Mouse (Mus musculus) heart, postnatal 36 days (tissue): Measurements from ENCODE around the gene Clca2. TPM values are rescaled to one million over a fixed set of nuclear protein-coding genes. Genes with fewer than 3 reads are reported as not detected.
"Not testable (repeated sequence)": the region's sequence is repeated elsewhere in the genome, so short reads cannot be mapped to it uniquely, and the experiment has no call there.

Experiments used
- DNase-seq, 2 experiments: peaks; one replicate each; pipeline ENCODE4 v3.0.0; 2021 to 2022
- intact Hi-C: fragments of 180-260 bp; cut with DNase I; formaldehyde crosslinking; loops from one replicate; pipeline ENCODE4 v1.15.1; 2025
- total RNA-seq, 2 experiments: library from RNA; stranded (reverse); gene quantifications; 2 replicates each; pipeline ENCODE4 v1.2.3; 2021

Gene Clca2
- total RNA-seq, 2 experiments from 2014 or later: 0.14 TPM; not detected in 1

DNA sequence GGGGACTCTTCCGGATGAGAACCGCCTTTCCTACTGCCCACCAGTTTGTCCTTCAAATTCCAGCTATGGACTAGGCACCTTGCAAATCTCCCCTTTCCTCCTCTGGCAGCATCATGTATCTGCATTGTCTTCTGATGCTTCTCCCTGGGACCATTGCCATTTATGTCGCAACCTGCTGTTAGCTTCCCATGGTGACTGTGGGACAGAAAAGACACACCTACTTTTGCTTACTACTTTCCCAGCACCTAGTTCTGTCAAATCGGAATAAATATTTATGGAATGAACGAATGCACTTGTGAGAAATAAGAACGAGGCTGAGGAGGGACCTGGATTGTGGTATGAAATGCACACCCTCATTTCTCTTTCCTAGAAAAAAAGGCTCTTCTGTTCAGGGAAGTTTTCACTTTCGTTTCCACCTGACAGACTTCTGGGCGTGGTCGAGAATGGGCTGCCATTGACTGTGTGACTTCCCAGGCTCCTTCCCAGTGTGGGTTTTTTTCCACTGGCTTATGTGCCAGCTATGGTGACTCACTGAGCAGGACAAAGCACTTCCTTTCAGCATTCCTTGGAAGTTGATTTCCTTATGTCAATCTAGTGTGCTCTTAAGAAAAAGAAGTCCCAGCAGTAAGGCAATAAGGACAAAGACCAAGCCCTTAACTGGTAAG, 2.8 kb upstream of the Clca2 start:
- intact Hi-C loops: loop anchor here (5.0 kb wide), 1 partner anchor 900 kb away; no protein-coding TSS in a partner anchor
- DNase-seq: peak; percentile 33 to 54

DNA sequence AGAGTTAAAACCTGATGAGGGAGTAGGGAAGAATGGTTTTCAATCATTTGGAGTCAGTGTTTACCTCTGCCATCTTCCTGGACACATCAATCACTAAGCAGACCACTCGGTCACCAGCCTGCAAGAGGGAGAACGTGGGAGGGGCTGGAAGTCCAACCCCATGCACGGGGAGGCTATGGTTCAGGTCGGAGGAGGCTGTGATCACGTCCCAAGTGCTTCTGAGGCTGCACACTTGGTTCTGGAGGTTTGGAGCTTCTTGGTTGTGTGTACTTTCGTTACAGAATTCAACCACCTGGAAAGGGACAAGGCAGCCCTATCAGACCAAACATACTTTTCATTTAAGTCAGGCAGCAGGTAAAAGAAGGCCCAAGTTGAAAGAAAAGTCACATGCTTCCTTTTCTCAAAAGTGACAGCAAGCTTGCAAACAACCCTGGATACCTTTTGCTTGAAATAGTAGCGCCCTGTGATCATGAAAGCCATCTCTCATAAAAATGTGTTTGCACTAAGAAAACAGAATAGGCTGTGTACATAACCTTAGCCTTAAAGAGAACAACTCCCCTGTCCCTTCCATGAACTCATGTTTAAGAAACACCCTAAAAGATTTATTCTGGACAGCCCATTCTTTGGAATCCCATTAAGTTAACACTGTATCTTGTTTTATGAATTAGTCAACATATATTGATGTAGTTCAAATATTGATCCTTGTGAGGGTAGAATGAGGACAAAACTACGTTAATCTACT, 11.2 kb downstream of the Clca2 start:
- no peak for DNase-seq
- intact Hi-C loops: no loop called here

DNA sequence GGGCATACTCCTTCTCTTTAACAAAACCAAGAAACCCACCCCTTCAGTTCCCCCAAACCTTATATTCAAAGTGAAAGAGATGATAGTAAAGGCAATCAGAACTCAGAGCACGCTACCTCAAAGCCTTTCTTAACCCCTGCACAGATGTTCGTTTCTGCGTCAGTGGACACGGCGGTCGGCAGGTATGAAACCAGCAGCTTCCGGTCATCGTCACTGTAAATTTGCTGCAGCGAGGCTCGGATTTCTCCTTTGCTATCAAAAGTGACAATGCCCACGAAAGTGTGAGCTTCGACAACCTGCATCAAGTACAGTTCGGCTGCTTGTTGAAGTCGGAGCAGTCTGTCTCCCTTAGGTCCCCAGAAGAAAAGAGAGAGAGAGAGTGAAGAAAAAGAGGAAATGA, 13.1 kb downstream of the Clca2 start:
- intact Hi-C loops: no loop called here
- no peak for DNase-seq

DNA sequence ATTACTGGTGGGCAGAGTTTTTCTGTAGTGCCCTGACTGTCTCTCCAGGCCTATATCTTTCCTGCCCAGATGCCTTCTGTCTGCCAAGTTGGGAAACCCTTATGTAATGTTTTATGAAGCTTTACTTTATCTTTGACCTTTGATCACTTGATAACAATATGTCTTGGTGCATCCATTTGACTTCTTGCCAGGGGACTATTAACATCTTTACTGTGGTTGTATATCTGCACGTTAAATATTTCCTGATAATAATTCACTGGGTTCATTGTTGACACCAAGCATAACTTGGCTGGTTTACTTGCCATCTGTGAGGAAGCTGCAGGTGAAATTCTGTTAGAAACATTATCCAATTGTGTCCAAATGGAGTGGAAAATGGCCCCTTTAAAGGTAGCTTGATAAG, 16.2 kb downstream of the Clca2 start:
- intact Hi-C loops: no loop called here

DNA sequence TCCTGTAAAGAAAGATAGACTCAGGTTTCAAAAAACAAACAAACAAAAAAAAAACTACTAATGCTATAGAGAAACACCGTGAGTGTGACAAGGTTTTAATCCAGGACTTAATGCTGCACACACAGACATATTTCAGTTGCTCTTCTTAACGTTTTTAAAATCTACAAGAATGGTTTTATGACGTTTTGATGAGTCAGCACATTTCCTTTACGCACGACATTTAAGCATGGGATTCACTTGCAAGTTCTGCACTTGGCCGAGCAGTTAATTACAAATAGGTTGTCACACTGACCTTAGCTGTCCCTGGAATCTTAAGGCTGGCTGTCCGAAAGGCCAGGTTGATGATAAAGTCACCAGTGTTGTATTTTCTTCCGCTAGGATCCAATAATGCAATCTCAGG, 18.3 kb downstream of the Clca2 start:
- intact Hi-C loops: no loop called here
- DNase-seq: no peak

More for the DNA sequence above, 16.2 kb downstream of the Clca2 start:
- DNase-seq: no peak

DNA sequence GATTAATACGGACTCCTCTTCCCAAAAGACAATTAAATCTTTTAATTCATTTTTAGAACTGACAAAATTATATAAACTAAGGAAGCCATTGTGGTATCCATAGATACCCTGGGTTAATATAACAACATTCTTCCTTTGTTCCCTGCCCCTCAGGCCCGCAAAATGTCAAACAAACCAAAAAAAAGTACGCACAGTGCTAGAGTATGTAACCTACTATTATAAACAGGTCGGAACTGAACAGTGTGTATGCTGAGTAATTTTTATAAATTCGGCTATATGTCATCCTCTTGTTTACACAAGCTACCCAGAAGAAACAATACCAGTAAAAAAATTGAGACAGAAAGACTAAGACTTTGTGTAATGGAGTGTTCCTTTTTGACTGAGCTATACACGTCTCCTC, 20.8 kb downstream of the Clca2 start:
- intact Hi-C loops: no loop called here

DNA sequence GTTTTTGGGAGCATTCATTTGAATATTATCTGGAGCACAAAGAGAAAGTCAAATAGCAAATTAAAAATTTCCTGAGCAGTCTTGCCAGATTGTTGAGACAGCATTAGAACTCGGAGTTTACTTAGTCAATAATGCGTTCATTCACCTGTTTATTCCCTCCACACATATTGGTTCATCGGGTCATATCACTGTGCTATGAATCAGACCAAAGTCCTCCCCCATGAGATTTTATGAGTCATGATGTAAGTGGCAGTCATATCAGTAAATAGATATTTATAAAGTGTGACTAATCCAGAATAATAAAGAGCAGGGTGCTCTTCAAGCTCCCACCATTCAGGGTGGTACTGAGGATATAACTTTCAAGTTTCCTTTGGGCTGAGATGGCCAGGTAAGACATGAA, 26.9 kb downstream of the Clca2 start:
- DNase-seq: no peak
- intact Hi-C loops: no loop called here

More for the DNA sequence above, 20.8 kb downstream of the Clca2 start:
- DNase-seq: no peak

DNA sequence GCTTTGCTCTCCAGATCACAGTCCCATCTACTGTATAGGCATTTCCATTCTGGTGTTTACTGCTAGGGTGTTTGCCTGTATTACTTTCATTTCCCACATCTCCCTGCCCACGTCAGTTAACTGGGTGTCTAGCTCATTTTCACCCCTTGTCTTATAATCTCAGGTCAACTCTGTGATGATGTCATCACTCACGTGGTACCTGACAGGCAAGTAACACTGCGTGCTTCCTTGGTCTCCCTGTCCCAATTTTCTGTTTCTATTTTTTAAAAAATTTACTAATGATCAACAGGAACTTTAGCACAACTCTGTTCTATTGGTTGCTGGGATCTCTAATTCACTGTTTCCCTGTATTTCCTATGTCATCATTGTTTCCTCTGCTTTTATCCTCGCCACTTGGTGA, 30.3 kb downstream of the Clca2 start:
- intact Hi-C loops: no loop called here
- no peak for DNase-seq

DNA sequence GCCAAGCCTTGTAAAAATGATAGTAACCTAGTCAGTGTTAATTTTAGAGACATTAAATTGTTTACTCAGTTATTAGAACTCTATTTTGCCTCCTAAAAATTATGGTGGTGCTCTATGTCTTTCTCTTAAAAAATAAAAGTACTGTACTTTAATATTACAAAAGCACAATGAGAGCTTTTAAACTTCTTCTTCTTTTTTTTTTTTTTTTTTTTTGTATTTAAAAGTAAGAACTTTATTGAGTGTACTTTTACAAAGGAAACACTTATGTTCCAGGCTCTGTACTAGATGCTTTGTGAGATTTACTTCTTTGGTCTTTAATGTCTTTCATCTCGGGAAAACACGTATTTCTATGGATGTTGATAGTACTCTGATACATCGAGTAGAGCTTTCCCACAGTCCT, 44.1 kb downstream of the Clca2 start:
- intact Hi-C loops: not testable (repeated sequence)

DNA sequence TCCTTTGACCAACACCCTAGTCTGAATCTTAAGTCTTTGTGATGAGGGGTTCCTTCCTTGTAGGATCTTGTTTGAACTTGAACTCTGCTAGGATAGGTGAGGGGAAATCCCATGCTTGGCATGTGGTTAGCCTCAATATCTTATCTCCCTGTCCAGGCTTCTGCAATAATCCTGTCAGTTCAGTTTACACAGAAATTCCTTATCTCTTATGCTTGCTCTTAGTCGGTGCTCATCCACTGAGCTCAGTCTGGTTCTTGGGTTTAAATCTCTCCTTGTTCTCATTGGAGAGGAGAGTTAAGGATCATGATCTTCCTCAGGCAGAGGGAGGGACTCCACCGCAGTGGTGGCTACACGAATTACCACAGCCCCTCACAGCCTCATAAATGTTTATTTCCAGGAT, 49.4 kb downstream of the Clca2 start:
- no peak for DNase-seq
- intact Hi-C loops: no loop called here

More for the DNA sequence above, 44.1 kb downstream of the Clca2 start:
- not testable (repeated sequence) for DNase-seq

DNA sequence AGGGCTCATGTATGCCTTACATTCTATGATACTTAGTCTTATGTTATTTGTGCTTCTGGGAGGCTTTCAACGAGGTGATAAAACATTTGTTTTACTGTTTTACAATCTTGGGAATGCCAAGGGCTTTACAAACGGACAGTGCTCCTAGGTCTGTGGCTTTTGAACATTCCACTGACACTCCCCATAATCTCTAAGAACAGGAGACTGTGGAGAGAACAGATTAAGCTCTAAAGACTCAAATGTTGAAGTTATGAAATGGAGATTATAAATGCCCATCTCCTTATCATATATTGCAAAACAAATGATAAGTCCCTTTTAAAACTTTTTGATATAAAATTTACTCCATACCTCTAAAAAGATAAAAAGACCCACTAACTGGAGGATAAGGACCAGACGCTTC, 60.4 kb downstream of the Clca2 start:
- intact Hi-C loops: no loop called here
- DNase-seq: no peak

DNA sequence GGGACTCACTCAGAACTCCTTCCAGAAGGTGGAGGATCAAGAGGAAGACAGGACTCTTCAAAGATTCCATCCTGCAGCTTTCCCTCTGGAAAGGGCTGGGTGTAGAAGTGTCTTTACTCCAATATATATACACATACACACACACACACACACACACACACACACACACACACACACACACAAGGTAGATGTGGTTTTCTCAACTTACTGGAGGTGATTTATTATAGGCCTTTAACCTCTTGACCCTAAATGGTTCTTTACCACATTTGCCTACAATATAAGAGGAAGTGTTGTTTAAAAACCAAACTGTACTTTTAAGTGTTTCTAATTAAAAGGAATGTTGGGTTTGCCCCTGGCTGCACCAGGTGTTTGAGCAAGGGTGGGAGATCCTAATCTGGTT, 66.6 kb downstream of the Clca2 start, which contains the start of gene Clca1:
TSS of gene Clca1 (minus strand) at position 101 of the 400 bp plus-strand sequence.
- DNase-seq: no peak
- intact Hi-C loops: no loop called here

DNA sequence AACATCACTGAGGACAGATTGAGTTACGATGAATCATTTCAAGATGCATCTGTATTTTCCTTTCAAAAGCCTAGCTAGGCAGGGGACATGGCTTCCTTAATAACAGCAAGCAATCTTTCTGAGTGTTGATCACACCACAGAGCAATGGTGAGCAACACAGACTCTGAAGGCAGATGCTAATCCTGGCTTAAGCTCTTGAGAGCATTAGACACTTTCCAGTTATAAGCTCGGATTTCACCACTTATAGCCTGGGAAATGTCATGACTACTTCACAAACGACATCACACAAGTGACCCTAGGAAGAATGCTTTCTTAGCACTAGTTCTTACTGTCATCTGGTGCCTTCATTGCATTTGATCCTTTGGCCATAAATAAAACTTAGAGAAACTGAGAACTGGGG, 71.2 kb downstream of the Clca2 start:
- no peak for DNase-seq
- intact Hi-C loops: loop anchor here (10.0 kb wide), 2 partner anchors 203 to 293 kb away; no protein-coding TSS in a partner anchor

DNA sequence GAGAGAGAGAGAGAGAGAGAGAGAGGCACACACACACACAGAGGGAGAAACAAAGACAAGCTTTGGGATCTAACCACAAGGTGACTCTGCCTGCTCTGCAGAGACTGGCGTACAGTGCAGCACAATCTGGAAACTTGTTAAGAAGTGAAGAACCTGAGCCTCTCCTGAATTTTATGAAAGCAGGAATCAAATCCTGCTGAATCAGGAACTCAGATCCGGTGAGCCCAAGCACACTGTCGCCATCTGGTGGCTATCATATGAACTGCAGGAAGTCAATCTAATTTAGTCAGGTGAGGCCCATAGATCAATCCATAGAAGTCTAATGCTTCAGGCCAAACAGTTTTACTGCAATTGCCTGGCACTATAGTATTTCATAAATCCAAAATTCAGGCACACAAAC, 72.5 kb downstream of the Clca2 start:
- intact Hi-C loops: loop anchor here (2.0 to 10.0 kb wide), 3 partner anchors 104 to 292 kb away; no protein-coding TSS in a partner anchor
- peak; percentile 43 to 58 for DNase-seq

Other genes with a start within 250 kb of the Clca2 start
- not detected for gene Clca4b, start 166.9 kb downstream of the Clca2 start, total RNA-seq
- not detected for gene Clca4a, start 124.4 kb downstream of the Clca2 start, total RNA-seq
- gene Clca1, start 66.7 kb downstream of the Clca2 start, total RNA-seq: not detected
- 10 to 100 TPM; 11.6 to 12.0 TPM for gene Odf2l, start 19.1 kb upstream of the Clca2 start, total RNA-seq
- gene Col24a1, start 193.0 kb upstream of the Clca2 start, total RNA-seq: under 1 TPM; 0.08 to 0.14 TPM